9 mouse cellular contexts compared by ENCODE assay signal in genomic region chr7:126008789-126009148, GRCm38 (mm10).
DNase-seq lines count a peak whose midpoint lies in the region; ATAC-seq lines count a peak whose summit lies in the region.
"Had no signal": no experiment of that assay in that cellular context is flagged by ENCODE, and none has a peak within 500 bp of the region (broad histone marks: within the 10 kb centered on the region; RNA-seq: fewer than 3 reads in every experiment).

No protein-coding gene starts in this region.

- H3K9ac ChIP-seq in midbrain, embryonic 16.5 days (ENCODE audit: low read depth, low read length) = no peak overlapping the region
- no peak overlapping the region for H3K9ac ChIP-seq in midbrain, embryonic 11.5 days (ENCODE audit: low read length)
- no peak overlapping the region for H3K9ac ChIP-seq in kidney, embryonic 14.5 days (ENCODE audit: low read depth, low read length)
- H3K9ac ChIP-seq in heart, embryonic 11.5 days (ENCODE audit: low read depth, low read length) = no peak overlapping the region

- peaks cover 65% of the 10 kb centered on the region for H3K4me1 ChIP-seq in midbrain, embryonic 10.5 days
- H3K4me1 ChIP-seq in midbrain, embryonic 16.5 days (ENCODE audit: control insufficient read depth, insufficient read depth, low read length) = peaks cover 14% of the 10 kb centered on the region
- peaks cover 18% of the 10 kb centered on the region for H3K4me1 ChIP-seq in midbrain, embryonic 11.5 days (ENCODE audit: control insufficient read depth, insufficient read depth, low read length)
- peaks cover 10% of the 10 kb centered on the region; the same call in 1 of the 2 replicates for H3K4me1 ChIP-seq in kidney, embryonic 14.5 days (ENCODE audit: control insufficient read depth, insufficient read depth, low read length)
- peaks cover 18% of the 10 kb centered on the region for H3K4me1 ChIP-seq in heart, embryonic 11.5 days (ENCODE audit: control insufficient read depth, insufficient read depth, low read length)

- DNase-seq in midbrain, embryonic 10.5 days (ENCODE audit: low spot score) = peak; percentile 50
- DNase-seq in layer of hippocampus, adult 11-12 months (ENCODE audit: low spot score) = peak; percentile 84
- DNase-seq in midbrain, embryonic 11.5 days (ENCODE audit: low spot score, missing footprints) = peak; percentile 85
- DNase-seq in telencephalon, adult 2 months (ENCODE audit: low read depth, low spot score) = peak; percentile 83
- DNase-seq in MN1 (ENCODE audit: low spot score) = no peak

- H3K4me3 ChIP-seq in midbrain, embryonic 10.5 days = no peak overlapping the region
- no peak overlapping the region for H3K4me3 ChIP-seq in midbrain, embryonic 16.5 days (ENCODE audit: low read depth, low read length)
- no peak overlapping the region for H3K4me3 ChIP-seq in midbrain, embryonic 11.5 days (ENCODE audit: low read depth, low read length)
- no peak overlapping the region for H3K4me3 ChIP-seq in kidney, embryonic 14.5 days (ENCODE audit: low read length)
- no peak overlapping the region for H3K4me3 ChIP-seq in heart, embryonic 11.5 days (ENCODE audit: low read depth, low read length)

- 68% methylated on average over 7 of the region's 7 CpGs for WGBS in midbrain, embryonic 10.5 days
- WGBS in midbrain, embryonic 16.5 days = 25% methylated on average over 7 of the region's 7 CpGs
- WGBS in midbrain, embryonic 11.5 days = 60% methylated on average over 7 of the region's 7 CpGs
- WGBS in kidney, embryonic 14.5 days = 58% methylated on average over 7 of the region's 7 CpGs
- 76% methylated on average over 7 of the region's 7 CpGs for WGBS in heart, embryonic 11.5 days (ENCODE audit: insufficient replicate concordance)

- H3K27me3 ChIP-seq in midbrain, embryonic 10.5 days (ENCODE audit: low read depth, poor library complexity, severe bottlenecking) = no peaks in the 10 kb centered on the region
- no peaks in the 10 kb centered on the region for H3K27me3 ChIP-seq in midbrain, embryonic 16.5 days (ENCODE audit: control insufficient read depth, insufficient read depth, low read depth, low read length)
- no peaks in the 10 kb centered on the region for H3K27me3 ChIP-seq in midbrain, embryonic 11.5 days (ENCODE audit: control insufficient read depth, insufficient read depth, low read length)
- H3K27me3 ChIP-seq in kidney, embryonic 14.5 days (ENCODE audit: control insufficient read depth, insufficient read depth, low read length) = no peaks in the 10 kb centered on the region
- H3K27me3 ChIP-seq in heart, embryonic 11.5 days (ENCODE audit: control insufficient read depth, insufficient read depth, low read length) = no peaks in the 10 kb centered on the region

- ATAC-seq in midbrain, embryonic 16.5 days = no peak
- peak; percentile 74 for ATAC-seq in midbrain, embryonic 11.5 days (ENCODE audit: low FRiP score)
- ATAC-seq in kidney, embryonic 14.5 days (ENCODE audit: low FRiP score, low TSS enrichment) = no peak
- ATAC-seq in heart, embryonic 11.5 days (replicated peaks; ENCODE audit: insufficient number of reproducible peaks, low FRiP score, low TSS enrichment) = no peak

- no peak overlapping the region for H3K4me2 ChIP-seq in midbrain, embryonic 16.5 days (ENCODE audit: low read length)
- no peak overlapping the region for H3K4me2 ChIP-seq in midbrain, embryonic 11.5 days
- H3K4me2 ChIP-seq in kidney, embryonic 14.5 days (replicated peaks; ENCODE audit: low read depth, low read length) = no peak overlapping the region
- H3K4me2 ChIP-seq in heart, embryonic 11.5 days = no peak overlapping the region

- peak overlapping the region; percentile 75 for H3K27ac ChIP-seq in midbrain, embryonic 10.5 days (replicated peaks)
- H3K27ac ChIP-seq in midbrain, embryonic 16.5 days (ENCODE audit: low read length) = no peak overlapping the region
- peak overlapping the region; percentile 68; the same call in 1 of the 2 replicates for H3K27ac ChIP-seq in midbrain, embryonic 11.5 days (ENCODE audit: low read depth, low read length)
- no peak overlapping the region for H3K27ac ChIP-seq in kidney, embryonic 14.5 days (ENCODE audit: low read depth, low read length)
- H3K27ac ChIP-seq in heart, embryonic 11.5 days (ENCODE audit: low read depth, low read length) = no peak overlapping the region
- H3K27ac ChIP-seq: macrophage had no signal

- no peaks in the 10 kb centered on the region for H3K9me3 ChIP-seq in midbrain, embryonic 10.5 days (replicated peaks)
- no peaks in the 10 kb centered on the region for H3K9me3 ChIP-seq in midbrain, embryonic 16.5 days (replicated peaks; ENCODE audit: control insufficient read depth, low read length, poor library complexity, severe bottlenecking)
- H3K9me3 ChIP-seq in midbrain, embryonic 11.5 days (ENCODE audit: control insufficient read depth, low read length) = no peaks in the 10 kb centered on the region
- H3K9me3 ChIP-seq in kidney, embryonic 14.5 days (ENCODE audit: control insufficient read depth, low read length) = no peaks in the 10 kb centered on the region
- H3K9me3 ChIP-seq in heart, embryonic 11.5 days (replicated peaks; ENCODE audit: control insufficient read depth, low read length) = no peaks in the 10 kb centered on the region

- H3K36me3 ChIP-seq in midbrain, embryonic 10.5 days = no peaks in the 10 kb centered on the region
- H3K36me3 ChIP-seq in midbrain, embryonic 16.5 days (ENCODE audit: control insufficient read depth, insufficient read depth, low read length) = no peaks in the 10 kb centered on the region
- no peaks in the 10 kb centered on the region for H3K36me3 ChIP-seq in midbrain, embryonic 11.5 days (ENCODE audit: control insufficient read depth, insufficient read depth, low read length)
- H3K36me3 ChIP-seq in kidney, embryonic 14.5 days (ENCODE audit: control insufficient read depth, insufficient read depth, low read length) = no peaks in the 10 kb centered on the region
- H3K36me3 ChIP-seq in heart, embryonic 11.5 days (ENCODE audit: control insufficient read depth, insufficient read depth, low read length) = no peaks in the 10 kb centered on the region

Comparison
In these comparisons a context has a peak if more than half of its experiments do, and no peak if none do; other contexts are left out.
1. H3K27ac ChIP-seq: peak in midbrain, embryonic 10.5 days (single experiment) and midbrain, embryonic 11.5 days (single experiment); none in midbrain, embryonic 16.5 days (single experiment), kidney, embryonic 14.5 days (single experiment) and heart, embryonic 11.5 days (single experiment).